Mouse (Mus musculus): Measurements from ENCODE around the gene 0610012G03Rik. TPM values are rescaled to one million over a fixed set of nuclear protein-coding genes. Genes with fewer than 3 reads are reported as not detected.
A peak's percentile ranks its signal among the peaks of the same experiment; 100 is the strongest.
"Not testable (repeated sequence)": the region's sequence is repeated elsewhere in the genome, so short reads cannot be mapped to it uniquely, and the experiment has no call there.

Gene 0610012G03Rik
- total RNA-seq (2021) = 10 to 100 TPM; 37.6 to 42.1 TPM
- long read RNA-seq, experiment 1, transcript 0610012G03Rik-201 (1 exons, 1,445 nt) = major isoform, 83 of 83 reads
- long read RNA-seq, experiment 1, partial matches to known transcripts = 0 of 83 reads
- long read RNA-seq, experiment 1, other reads (novel, unspliced or antisense) = 0 of 83 reads
- long read RNA-seq, experiment 2, transcript 0610012G03Rik-201 (1 exons, 1,445 nt) = major isoform, 111 of 111 reads
- long read RNA-seq, experiment 2, partial matches to known transcripts = 0 of 111 reads
- long read RNA-seq, experiment 2, other reads (novel, unspliced or antisense) = 0 of 111 reads

GRCm38 (mm10) chr16:31948345-31948774 is at the start of gene 0610012G03Rik, which contains the start of gene Ncbp2:
Gene 0610012G03Rik (minus strand): TSS chr16:31948494.
Gene Ncbp2 (plus strand): TSS chr16:31948513.
- Histone ChIP-seq H3K27ac (peak within 1 kb of the TSS; percentile 95), H3K4me3 (peak within 1 kb of the TSS; percentile 95)
- peak; percentile 46 for TF ChIP-seq CTCF (conservative IDR thresholded peaks at IDR 0.05)
- DNase-seq (ENCODE audit: low spot score in 2 of 2) = peak; percentile 96 to 99

GRCm38 (mm10) chr16:31996371-31996770 is 48.1 kb upstream of the 0610012G03Rik start:
- no peak for TF ChIP-seq CTCF (conservative IDR thresholded peaks at IDR 0.05)
- H3K27ac ChIP-seq = no peak overlapping the region
- no peak overlapping the region for H3K4me3 ChIP-seq
- no peak for DNase-seq (ENCODE audit: low spot score in 2 of 2)

GRCm38 (mm10) chr16:31993946-31994345 is 45.7 kb upstream of the 0610012G03Rik start:
- TF ChIP-seq CTCF (conservative IDR thresholded peaks at IDR 0.05) = no peak
- Histone ChIP-seq H3K4me3 (no peak overlapping the region), H3K27ac (no peak overlapping the region)
- no peak for DNase-seq (ENCODE audit: low spot score in 2 of 2)

- Histone ChIP-seq H3K4me3 (no peak overlapping the region), H3K27ac (no peak overlapping the region)
- no peak for DNase-seq (ENCODE audit: low spot score in 2 of 2)
- TF ChIP-seq CTCF (conservative IDR thresholded peaks at IDR 0.05) = no peak
Observed at GRCm38 (mm10) chr16:31993195-31993594, 44.9 kb upstream of the 0610012G03Rik start.

- TF ChIP-seq CTCF (conservative IDR thresholded peaks at IDR 0.05) = peak; percentile 52
- H3K4me3 ChIP-seq = no peak overlapping the region
- DNase-seq (ENCODE audit: low spot score in 2 of 2) = no peak
- H3K27ac ChIP-seq = no peak overlapping the region
Observed at GRCm38 (mm10) chr16:31992039-31992438, 43.7 kb upstream of the 0610012G03Rik start.

GRCm38 (mm10) chr16:31980946-31981345 is 32.7 kb upstream of the 0610012G03Rik start:
- Histone ChIP-seq H3K4me3 (no peak overlapping the region), H3K27ac (no peak overlapping the region)
- no peak for TF ChIP-seq CTCF (conservative IDR thresholded peaks at IDR 0.05)
- no peak for DNase-seq (ENCODE audit: low spot score in 2 of 2)

- DNase-seq (ENCODE audit: low spot score in 2 of 2) = no peak
- Histone ChIP-seq H3K27ac (no peak overlapping the region), H3K4me3 (no peak overlapping the region)
- no peak for TF ChIP-seq CTCF (conservative IDR thresholded peaks at IDR 0.05)
Observed at GRCm38 (mm10) chr16:31979501-31979900, 31.2 kb upstream of the 0610012G03Rik start.

DNA sequence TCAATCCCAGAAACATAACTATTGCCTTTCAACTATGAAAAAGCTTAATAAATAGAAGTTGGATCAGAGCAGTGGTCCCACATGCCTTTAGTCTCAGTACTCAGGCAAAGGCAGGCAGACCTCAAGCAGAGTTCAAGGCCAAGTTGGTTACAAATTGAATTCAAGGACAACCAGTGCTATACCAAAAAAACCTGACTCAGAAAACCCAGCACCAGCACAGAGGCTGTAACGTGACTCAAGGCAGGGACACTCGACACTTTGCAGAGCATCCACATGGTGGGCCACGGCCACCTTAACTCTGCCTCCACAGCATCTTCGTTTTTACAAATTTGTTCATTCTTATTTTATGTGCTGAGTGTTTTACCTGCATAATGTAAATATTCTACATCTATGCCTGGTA is 27.0 kb upstream of the 0610012G03Rik start:
- DNase-seq (ENCODE audit: low spot score in 2 of 2) = no peak
- no peak overlapping the region for H3K27ac ChIP-seq
- H3K4me3 ChIP-seq = no peak overlapping the region
- TF ChIP-seq CTCF (conservative IDR thresholded peaks at IDR 0.05) = no peak

DNA sequence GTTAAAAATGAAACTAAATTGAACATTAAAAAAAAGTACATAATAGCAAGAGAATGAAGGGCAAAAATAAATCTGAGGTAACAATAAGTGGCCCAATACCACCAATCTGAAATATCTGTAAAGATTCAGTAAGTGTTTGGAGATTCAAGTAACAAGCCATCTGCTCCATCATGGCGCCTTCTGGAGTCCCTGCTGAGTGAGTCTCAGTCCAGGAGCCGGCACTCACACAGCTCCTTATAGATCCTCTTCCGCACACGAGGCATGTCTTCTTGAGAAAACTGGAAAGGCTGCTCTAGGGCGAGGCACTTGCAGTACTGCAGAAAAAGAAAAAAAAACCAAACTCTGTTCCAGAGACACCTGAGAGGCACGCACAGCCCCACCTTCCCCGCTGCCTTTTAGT is 14.9 kb upstream of the 0610012G03Rik start:
- DNase-seq (ENCODE audit: low spot score in 2 of 2) = peak in 1 of 2 experiments; percentile 49
- peak overlapping the region; percentile 8; the same call in 1 of the 2 replicates for H3K27ac ChIP-seq
- TF ChIP-seq CTCF (conservative IDR thresholded peaks at IDR 0.05) = no peak
- no peak overlapping the region for H3K4me3 ChIP-seq

- peak overlapping the region; percentile 95 for H3K4me3 ChIP-seq
- no peak for TF ChIP-seq CTCF (conservative IDR thresholded peaks at IDR 0.05)
- H3K27ac ChIP-seq = peak overlapping the region; percentile 95
- DNase-seq (ENCODE audit: low spot score in 2 of 2) = no peak
Observed at GRCm38 (mm10) chr16:31947901-31948316, 385 bp downstream of the 0610012G03Rik start.

DNA sequence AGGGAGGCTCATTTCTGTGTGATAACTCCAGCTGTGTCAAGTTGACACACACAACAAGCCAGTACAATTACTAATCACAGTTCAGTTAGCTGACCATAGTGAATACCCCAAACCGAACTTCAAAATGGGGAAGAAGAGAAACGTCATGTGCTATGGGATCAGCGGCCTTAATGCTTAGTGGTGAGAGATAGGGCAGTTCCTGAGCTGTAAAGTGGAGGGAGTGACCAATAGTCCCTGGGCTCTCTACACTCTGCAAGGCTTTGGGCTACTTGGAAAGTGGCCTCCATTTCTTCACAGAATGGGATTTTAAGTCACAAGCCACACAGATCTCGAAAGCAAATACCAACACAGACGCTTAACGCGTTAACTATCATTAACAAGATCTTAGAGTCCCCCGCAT is 961 bp downstream of the 0610012G03Rik start:
- Histone ChIP-seq H3K4me3 (peak overlapping the region; percentile 95), H3K27ac (peak overlapping the region; percentile 95)
- no peak for DNase-seq (ENCODE audit: low spot score in 2 of 2)
- no peak for TF ChIP-seq CTCF (conservative IDR thresholded peaks at IDR 0.05)

DNA sequence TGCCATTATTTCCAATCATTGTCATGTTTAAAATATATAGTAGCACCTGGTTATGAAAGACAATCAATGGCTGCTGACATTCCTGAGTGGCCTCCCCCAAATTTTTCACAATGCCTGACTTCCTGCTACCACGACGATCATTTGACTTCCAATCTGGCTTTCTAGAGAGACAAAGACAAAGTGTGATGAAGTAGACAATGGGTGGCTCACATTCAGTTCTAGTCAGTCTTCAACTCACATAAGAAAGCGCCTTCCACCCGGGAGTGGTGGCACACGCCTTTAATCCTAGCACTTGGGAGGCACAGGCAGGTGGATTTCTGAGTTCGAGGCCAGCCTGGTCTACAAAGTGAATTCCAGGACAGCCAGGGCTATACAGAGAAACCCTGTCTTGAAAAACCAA is 2.3 kb downstream of the 0610012G03Rik start:
- H3K27ac ChIP-seq; DNase-seq (ENCODE audit: low spot score in 2 of 2): not testable (repeated sequence)
- H3K4me3 ChIP-seq = peak overlapping the region; percentile 95

DNA sequence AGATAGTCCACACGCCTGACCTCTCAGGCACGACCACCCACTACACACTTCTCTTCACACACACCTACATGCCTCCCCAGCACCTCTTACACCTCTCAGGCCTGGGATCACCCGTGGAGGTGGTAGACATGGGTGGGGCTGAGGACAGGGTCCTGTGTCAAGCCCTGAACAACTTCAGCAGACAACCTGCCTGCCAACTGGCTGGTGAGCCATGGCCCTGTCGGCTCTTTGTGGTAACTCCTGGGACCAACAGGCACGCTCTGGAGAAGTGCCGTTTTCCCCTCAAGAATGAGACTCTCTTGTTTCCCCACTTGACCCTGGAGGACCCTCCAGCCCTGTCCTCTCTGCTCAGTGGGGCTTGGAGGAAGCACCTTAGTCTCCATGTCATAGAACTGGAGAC is 2.9 kb downstream of the 0610012G03Rik start:
- peak overlapping the region; percentile 69; the same call in 1 of the 2 replicates for H3K27ac ChIP-seq
- no peak for TF ChIP-seq CTCF (conservative IDR thresholded peaks at IDR 0.05)
- H3K4me3 ChIP-seq = no peak overlapping the region; the same call in 1 of the 2 replicates
- no peak for DNase-seq (ENCODE audit: low spot score in 2 of 2)

- Histone ChIP-seq H3K27ac (peak overlapping the region; percentile 69; the same call in 1 of the 2 replicates), H3K4me3 (no peak overlapping the region)
- DNase-seq (ENCODE audit: low spot score in 2 of 2) = no peak
- TF ChIP-seq CTCF (conservative IDR thresholded peaks at IDR 0.05) = no peak
Observed at GRCm38 (mm10) chr16:31944698-31945255, 3.5 kb downstream of the 0610012G03Rik start.
